Mouse (Mus musculus): ENCODE measurements around the gene 2210408I21Rik.
"Not testable (repeated sequence)": the region's sequence is repeated elsewhere in the genome, so short reads cannot be mapped to it uniquely, and the experiment has no call there.

2210408I21Rik gene

DNA sequence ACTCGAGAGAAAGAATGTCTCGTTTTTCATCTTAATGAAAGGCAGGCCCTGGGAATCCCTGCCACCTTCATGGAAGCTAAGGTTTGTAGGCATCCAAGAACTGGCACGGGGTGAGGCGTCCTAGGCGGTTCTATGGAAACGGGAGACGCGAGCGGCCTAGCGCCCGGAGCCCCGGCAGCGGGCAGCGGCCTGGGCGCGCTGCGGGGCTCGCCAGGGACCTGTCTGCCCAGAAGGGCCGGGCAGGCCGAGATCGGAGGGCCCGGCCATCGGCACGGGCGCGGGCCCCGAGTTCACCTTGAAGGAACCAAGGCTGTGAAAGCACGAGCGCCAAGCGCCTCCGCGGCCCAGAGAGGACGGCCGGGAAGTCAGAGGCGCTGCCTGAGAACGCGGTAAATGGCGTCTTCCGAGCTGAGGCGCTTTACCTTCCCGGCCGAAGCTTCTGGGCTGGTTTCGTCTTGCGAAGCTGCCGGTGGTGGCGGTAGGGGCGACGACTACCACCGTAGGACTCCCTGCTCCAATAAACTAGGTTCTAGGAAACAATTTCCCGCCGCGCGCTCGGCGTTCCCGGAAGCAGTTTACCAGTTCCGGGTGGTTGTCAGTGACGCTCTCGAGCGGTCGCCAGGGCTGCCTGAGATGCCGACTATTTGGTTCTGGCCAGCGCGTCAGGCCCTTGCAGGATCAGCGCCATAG, at the start of gene 2210408I21Rik, which contains the start of gene Slf1:
2210408I21Rik (plus strand) TSS at position 610 of the 690 bp plus-strand sequence.
Slf1 (minus strand) TSS at position 543 of the 690 bp plus-strand sequence.
- DNase-seq (ENCODE audit: low spot score in 2 of 2) = peak; percentile 94 to 95

DNA sequence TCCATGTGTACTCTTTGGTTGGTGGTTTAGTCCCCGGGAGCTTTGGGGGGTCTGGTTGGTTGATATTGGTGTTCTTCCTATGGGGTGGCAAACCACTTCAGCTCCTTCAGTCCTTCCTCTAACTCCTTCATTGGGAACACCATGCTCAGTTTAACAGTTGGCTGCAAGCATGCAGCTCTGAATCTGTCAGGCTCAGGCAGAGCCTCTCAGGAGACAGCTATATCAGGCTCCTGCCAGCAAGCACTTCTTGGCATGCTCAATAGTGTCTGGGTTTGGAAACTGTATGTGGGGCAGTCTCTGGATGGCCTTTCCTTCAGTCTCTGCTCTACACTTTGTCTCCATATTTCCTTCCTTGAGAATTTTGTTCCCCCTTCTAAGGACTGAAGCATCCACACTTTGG, 42.5 kb upstream of the 2210408I21Rik start:
- DNase-seq (ENCODE audit: low spot score in 2 of 2) = not testable (repeated sequence)

- no peak for DNase-seq (ENCODE audit: low spot score in 2 of 2)
These were observed 27.6 kb upstream of the 2210408I21Rik start for GRCm38 (mm10) chr13:77107734-77108133.

GRCm38 (mm10) chr13:77118695-77119094, 16.6 kb upstream of the 2210408I21Rik start:
- no peak for DNase-seq (ENCODE audit: low spot score in 2 of 2)

GRCm38 (mm10) chr13:77125159-77125558, 10.2 kb upstream of the 2210408I21Rik start:
- DNase-seq (ENCODE audit: low spot score in 2 of 2) = no peak

DNA sequence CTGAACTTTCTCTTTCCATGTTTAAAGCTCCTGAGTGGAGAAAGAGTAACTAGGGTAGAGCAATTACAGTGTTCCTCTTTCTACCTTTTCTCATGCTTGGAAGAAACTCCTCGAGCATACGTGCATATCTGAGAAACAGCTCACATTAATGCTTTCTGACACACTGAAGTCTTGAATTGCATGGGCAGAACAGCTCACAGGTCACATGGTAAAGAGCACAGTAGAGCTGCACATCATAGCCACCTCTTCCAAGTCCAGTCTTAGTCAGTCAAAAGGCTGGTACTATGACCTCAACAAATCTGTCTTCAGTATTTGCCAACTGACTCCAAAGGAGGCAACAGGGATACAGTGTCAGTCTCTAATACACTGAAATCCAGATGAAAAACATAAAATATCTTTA, 7.1 kb upstream of the 2210408I21Rik start:
- no peak for DNase-seq (ENCODE audit: low spot score in 2 of 2)

DNA sequence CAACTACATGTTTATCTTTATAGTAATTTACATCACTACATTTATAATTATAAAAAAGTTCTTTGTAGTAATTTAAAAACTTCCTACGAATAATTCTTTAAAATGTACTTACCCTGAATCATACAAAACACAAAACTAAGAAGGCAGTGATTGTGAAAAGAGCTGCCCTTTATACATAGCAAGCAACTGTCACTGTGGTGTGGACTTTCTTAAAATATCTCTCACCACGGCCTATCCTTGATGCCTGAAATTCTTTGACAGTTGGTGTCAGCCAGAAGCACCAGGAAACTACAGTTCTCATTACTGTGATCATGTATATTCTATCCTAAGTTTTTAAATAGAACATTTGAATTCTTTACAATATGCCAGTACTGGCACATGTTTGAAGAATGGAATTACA, 4.2 kb upstream of the 2210408I21Rik start:
- no peak for DNase-seq (ENCODE audit: low spot score in 2 of 2)

DNA sequence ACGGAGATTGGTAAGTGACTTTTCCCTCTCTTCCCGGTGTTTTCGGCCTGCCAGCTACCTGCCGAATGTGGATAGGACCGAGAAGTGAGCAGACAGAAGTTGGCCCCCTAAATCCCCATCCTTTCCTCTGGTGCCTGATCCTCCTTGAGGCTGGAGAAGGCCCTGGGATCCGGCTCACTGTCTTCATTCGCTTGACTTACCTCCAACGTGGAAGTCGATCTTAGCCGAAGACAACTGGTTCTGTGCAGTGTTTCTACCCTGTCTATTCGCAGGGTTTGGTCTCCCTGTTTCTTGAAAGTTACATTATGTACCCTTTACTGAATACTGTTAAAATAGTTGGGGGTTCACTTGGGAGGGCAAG, 261 bp downstream of the 2210408I21Rik start:
- no peak for DNase-seq (ENCODE audit: low spot score in 2 of 2)

- DNase-seq (ENCODE audit: low spot score in 2 of 2) = no peak
These were observed 5.5 kb downstream of the 2210408I21Rik start for GRCm38 (mm10) chr13:77140890-77141289.

DNA sequence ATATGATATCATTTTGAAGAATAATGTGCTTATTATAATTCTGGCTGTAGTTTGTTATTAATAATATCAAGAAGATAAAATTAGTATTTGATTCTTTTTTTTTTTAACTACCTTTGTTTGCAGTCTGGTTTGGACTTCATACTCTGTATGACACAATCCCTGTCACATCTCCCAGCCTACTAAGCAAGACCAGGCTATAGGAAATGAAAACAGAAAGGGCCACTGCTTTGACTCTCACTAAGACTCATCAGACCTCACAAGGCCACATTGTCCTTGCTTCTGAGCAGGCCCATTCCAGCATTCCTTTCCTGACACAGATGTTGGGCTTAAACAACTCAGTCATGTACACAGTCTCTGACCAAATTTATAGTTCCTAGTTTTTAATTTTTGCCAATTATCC, 42.6 kb downstream of the 2210408I21Rik start:
- DNase-seq (ENCODE audit: low spot score in 2 of 2) = no peak

DNA sequence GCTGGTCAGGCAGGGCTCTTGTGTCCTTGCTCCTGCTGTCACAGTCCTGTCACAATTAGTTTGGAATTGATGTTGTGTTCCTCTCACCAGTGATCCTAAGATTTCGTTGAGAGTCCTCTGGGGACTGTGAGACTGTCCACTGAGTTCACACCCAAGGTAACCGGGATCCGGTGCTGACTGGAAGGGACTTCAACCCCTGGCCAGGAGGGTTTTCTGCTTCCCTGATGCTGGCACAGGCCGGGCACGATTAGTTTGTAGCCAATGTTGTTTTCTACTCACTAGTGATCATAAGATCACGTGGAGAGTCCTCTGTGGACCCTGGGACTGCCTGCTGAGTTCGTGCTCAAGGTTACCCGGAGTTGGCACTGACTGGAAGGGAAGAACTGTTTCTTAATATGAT, 55.3 kb downstream of the 2210408I21Rik start:
- no peak for DNase-seq (ENCODE audit: low spot score in 2 of 2)

- DNase-seq (ENCODE audit: low spot score in 2 of 2) = no peak
These were observed 56.9 kb downstream of the 2210408I21Rik start for GRCm38 (mm10) chr13:77192201-77192600.

- no peak for DNase-seq (ENCODE audit: low spot score in 2 of 2)
These were observed 73.6 kb downstream of the 2210408I21Rik start for GRCm38 (mm10) chr13:77208764-77209418.

DNA sequence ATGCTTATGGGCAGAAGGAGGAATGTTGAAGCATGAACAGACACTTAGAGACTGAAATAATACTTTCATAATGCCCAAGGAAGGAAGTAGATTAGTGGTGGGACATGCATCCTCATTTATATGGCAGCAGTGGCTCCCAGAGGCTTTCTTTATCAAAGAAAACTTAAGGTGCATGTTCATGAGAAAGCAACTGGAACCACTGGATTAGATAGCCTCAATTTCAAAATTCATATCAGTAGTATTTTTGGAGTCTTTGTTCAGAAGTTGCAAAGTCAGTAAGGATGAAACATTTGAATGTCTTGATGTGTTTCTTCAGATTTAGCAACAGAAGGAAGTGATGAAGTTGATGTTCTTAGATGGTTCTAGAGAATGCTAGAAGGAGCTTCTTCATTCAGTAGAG, 77.9 kb downstream of the 2210408I21Rik start:
- no peak for DNase-seq (ENCODE audit: low spot score in 2 of 2)

DNA sequence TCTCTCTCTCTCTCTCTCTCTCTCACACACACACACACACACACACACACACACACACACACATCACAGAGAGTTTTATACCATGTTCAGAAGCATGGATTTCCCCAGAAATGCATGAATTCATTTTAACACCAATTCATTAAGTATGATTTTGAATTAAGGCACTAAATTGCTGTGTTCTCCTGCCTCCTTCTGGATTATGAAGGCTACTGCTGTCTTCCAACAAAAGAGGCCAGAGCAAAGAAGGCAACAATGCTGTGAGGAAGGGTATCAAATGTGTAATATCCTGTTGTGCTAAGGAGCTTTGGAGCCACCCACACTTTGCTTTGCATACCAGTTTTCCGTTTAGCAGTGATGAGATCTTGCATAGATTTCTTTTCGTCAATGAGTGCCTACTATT, 80.1 kb downstream of the 2210408I21Rik start:
- no peak for DNase-seq (ENCODE audit: low spot score in 2 of 2)

DNA sequence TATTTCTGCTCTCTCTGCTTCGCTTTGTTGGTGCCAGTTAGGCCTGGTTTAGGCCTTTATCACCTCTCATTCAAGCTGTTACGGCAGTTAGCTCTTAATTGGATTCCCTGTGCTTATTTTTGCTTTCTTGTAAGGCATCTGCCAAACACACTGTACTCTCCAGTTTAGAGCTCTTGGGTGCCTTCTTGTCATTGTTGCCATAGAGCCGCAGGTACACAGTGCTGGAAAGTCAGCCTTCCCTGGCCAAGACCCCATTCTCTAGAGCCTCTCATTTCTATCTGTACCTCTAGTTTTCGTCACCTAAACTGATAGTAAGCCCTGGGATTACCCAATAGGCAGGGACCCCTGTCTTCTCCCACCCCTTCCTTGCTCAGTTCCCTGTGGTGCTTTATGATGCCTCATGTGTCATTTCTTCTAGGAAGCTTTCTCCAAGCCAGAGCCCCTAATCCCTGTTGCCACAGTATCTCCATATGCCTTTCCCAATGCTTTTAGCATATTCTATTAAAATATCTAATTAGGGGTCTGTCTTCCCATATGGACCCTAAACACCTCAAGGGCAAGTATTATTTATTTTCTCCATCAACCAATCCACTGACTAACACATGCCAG, 82.4 kb downstream of the 2210408I21Rik start:
- no peak for DNase-seq (ENCODE audit: low spot score in 2 of 2)

DNA sequence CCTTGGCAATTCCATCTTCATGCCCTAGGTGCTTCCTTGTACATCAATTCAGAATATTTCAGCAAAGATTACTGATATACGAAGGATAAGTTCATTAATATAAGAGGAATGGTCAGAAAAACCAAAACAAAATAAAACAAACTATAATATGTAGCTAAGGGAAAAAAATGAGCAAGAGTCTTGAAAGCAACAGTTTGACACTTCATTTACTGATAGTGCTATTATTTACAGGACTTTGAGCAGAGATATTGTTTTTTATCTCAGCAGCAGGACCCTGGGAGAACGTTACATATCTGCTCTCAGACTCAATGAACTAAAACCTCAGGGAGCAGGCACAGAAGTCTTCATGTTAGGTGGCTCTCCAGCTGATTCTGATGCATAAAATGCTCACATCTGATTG, 85.7 kb downstream of the 2210408I21Rik start:
- DNase-seq (ENCODE audit: low spot score in 2 of 2) = no peak

GRCm38 (mm10) chr13:77256541-77256940, 121.2 kb downstream of the 2210408I21Rik start:
- DNase-seq (ENCODE audit: low spot score in 2 of 2) = no peak

DNA sequence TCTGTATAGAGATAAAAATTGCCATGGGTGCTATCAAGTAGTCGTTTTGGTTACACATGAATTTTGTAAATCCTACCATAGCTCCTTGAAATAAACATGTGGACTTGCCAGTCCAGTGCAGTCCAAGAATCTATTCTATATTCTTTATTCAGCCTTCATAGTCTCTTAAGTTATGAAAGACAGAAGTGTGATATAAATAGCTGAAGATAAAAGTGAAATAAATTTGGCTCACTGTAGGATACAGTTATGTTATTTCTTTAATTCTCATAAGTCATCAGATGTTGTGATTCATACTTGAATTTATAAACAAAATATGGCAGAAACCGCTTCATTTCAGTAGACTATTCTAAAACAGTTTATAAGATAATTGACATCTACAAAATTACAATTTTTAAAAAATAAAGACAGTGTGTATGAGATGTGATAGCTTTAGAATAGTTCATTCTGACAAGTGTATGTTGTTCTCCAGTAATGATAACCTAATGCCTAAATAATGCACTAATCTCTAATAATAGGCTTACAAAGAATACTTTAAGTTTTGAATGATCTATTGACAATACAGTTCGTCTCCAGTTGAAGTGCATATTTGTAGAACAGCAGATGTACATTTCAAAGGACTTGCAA, 127.5 kb downstream of the 2210408I21Rik start:
- no peak for DNase-seq (ENCODE audit: low spot score in 2 of 2)

GRCm38 (mm10) chr13:77263400-77264179, 128.2 kb downstream of the 2210408I21Rik start:
- DNase-seq (ENCODE audit: low spot score in 2 of 2) = no peak

DNA sequence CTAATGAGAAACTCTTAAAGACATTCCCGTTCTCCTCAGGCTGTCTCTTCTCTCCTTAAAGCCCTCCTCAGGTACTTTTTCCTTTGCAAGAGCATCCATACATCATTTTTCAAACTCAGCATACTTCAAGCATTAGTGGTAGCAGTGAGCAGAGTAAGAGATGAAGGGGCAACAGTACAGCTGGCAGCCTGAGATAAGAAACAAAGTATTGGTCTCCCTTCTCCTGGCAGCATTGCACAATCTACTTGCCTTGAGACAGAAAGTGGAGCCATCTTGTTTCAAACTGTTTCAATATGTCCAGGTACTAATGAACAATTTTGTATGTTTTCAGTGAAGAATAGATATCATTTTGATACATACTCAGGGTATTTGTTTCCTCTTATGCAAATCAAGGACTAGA, 129.1 kb downstream of the 2210408I21Rik start:
- no peak for DNase-seq (ENCODE audit: low spot score in 2 of 2)

Measured in right cerebral cortex, adult 2 months (tissue).